Mouse (Mus musculus): Measurements from ENCODE around the gene Taf1b.

Gene Taf1b

GRCm38 (mm10) chr12:24552531-24552930 lies 54.4 kb downstream of the Taf1b start:
- in situ Hi-C loops (cut with MboI) = no loop called here

- in situ Hi-C loops (cut with MboI) = no loop called here
Observed at GRCm38 (mm10) chr12:24555976-24556375, 57.8 kb downstream of the Taf1b start.

GRCm38 (mm10) chr12:24563395-24563960 lies 65.3 kb downstream of the Taf1b start:
- in situ Hi-C loops (cut with MboI) = no loop called here

- in situ Hi-C loops (cut with MboI) = no loop called here
Observed at GRCm38 (mm10) chr12:24565311-24565710, 67.2 kb downstream of the Taf1b start.

GRCm38 (mm10) chr12:24567606-24568005 lies 69.4 kb downstream of the Taf1b start:
- in situ Hi-C loops (cut with MboI) = no loop called here

- in situ Hi-C loops (cut with MboI) = no loop called here
Observed at GRCm38 (mm10) chr12:24571523-24572392, 73.6 kb downstream of the Taf1b start, which contains the start of gene Grhl1. Gene Grhl1 (plus strand): TSS chr12:24572283.

GRCm38 (mm10) chr12:24572421-24573274 lies 74.5 kb downstream of the Taf1b start:
- in situ Hi-C loops (cut with MboI) = no loop called here

GRCm38 (mm10) chr12:24573275-24573580 lies 75.1 kb downstream of the Taf1b start:
- in situ Hi-C loops (cut with MboI) = no loop called here

- in situ Hi-C loops (cut with MboI) = no loop called here
Observed at GRCm38 (mm10) chr12:24574870-24575269, 76.7 kb downstream of the Taf1b start.

- in situ Hi-C loops (cut with MboI) = no loop called here
Observed at GRCm38 (mm10) chr12:24580452-24580851, 82.3 kb downstream of the Taf1b start.

GRCm38 (mm10) chr12:24580996-24581683 lies 83.0 kb downstream of the Taf1b start:
- in situ Hi-C loops (cut with MboI) = no loop called here

GRCm38 (mm10) chr12:24583653-24584052 lies 85.5 kb downstream of the Taf1b start:
- in situ Hi-C loops (cut with MboI) = no loop called here

GRCm38 (mm10) chr12:24584835-24585234 lies 86.7 kb downstream of the Taf1b start:
- in situ Hi-C loops (cut with MboI) = no loop called here

- in situ Hi-C loops (cut with MboI) = no loop called here
Observed at GRCm38 (mm10) chr12:24586193-24586592, 88.0 kb downstream of the Taf1b start.

- in situ Hi-C loops (cut with MboI) = loop anchor here (10.0 kb wide), 1 partner anchor 116 kb away; no protein-coding TSS in a partner anchor
Observed at GRCm38 (mm10) chr12:24590371-24590770, 92.2 kb downstream of the Taf1b start.

GRCm38 (mm10) chr12:24592055-24592454 lies 93.9 kb downstream of the Taf1b start:
- in situ Hi-C loops (cut with MboI) = loop anchor here (10.0 kb wide), 1 partner anchor 117 kb away; no protein-coding TSS in a partner anchor

GRCm38 (mm10) chr12:24592956-24593672 lies 95.0 kb downstream of the Taf1b start:
- in situ Hi-C loops (cut with MboI) = loop anchor here (10.0 kb wide), 1 partner anchor 118 kb away; no protein-coding TSS in a partner anchor

GRCm38 (mm10) chr12:24597376-24597775 lies 99.2 kb downstream of the Taf1b start:
- in situ Hi-C loops (cut with MboI) = loop anchor here (10.0 kb wide), 1 partner anchor 123 kb away; no protein-coding TSS in a partner anchor

- in situ Hi-C loops (cut with MboI) = loop anchor here (10.0 kb wide), 1 partner anchor 125 kb away; no protein-coding TSS in a partner anchor
Observed at GRCm38 (mm10) chr12:24599366-24599895, 101.3 kb downstream of the Taf1b start.

- in situ Hi-C loops (cut with MboI) = loop anchor here (10.0 kb wide), 1 partner anchor 105 kb away; the partner anchor contains the start of gene Rrm2
Observed at GRCm38 (mm10) chr12:24600074-24600473, 101.9 kb downstream of the Taf1b start.
